Mouse (Mus musculus) megakaryocyte, embryonic 14.5 days (primary cell): ENCODE measurements around the gene Gm10322. TPM values are rescaled to one million over a fixed set of nuclear protein-coding genes. Genes with fewer than 3 reads are reported as not detected.

Experiments
- H3K27me3 ChIP-seq: replicated peaks from 2 replicates; pipeline ENCODE3; 2012; ENCODE audit warnings: inconsistent platforms
- H3K36me3 ChIP-seq: replicated peaks from 2 replicates; pipeline ENCODE3; 2012; ENCODE audit warnings: low read length, inconsistent platforms, mixed read lengths
- H3K4me1 ChIP-seq: 2 replicates; pipeline ENCODE4 v1.6.1; 2012; ENCODE audit warnings: inconsistent platforms
- H3K4me3 ChIP-seq: replicated peaks from 2 replicates; pipeline ENCODE3; 2012; ENCODE audit warnings: moderate library complexity, mild to moderate bottlenecking, inconsistent platforms
- H3K9me3 ChIP-seq: 2 replicates; pipeline ENCODE4 v1.6.1; 2012; ENCODE audit warnings: inconsistent platforms
- FLI1 ChIP-seq: IDR thresholded peaks from 2 replicates; pipeline ENCODE4 v1.6.1; 2012; ENCODE audit warnings: low read length, inconsistent platforms, mixed read lengths
- GATA1 ChIP-seq: IDR thresholded peaks from 3 replicates; pipeline ENCODE4 v1.6.1; 2012; ENCODE audit warnings: mixed read lengths, low read length, inconsistent platforms, borderline replicate concordance
- polyA plus RNA-seq: library from polyadenylated mRNA; stranded (reverse); fragments of >175 nt; gene quantifications from 2 replicates; pipeline ENCODE4 v1.2.3, GENCODE M21; 2012; ENCODE audit warnings: low replicate concordance; ENCODE audit not compliant: insufficient read depth

Gene Gm10322
- not detected in 2 replicates for polyA plus RNA-seq

DNA sequence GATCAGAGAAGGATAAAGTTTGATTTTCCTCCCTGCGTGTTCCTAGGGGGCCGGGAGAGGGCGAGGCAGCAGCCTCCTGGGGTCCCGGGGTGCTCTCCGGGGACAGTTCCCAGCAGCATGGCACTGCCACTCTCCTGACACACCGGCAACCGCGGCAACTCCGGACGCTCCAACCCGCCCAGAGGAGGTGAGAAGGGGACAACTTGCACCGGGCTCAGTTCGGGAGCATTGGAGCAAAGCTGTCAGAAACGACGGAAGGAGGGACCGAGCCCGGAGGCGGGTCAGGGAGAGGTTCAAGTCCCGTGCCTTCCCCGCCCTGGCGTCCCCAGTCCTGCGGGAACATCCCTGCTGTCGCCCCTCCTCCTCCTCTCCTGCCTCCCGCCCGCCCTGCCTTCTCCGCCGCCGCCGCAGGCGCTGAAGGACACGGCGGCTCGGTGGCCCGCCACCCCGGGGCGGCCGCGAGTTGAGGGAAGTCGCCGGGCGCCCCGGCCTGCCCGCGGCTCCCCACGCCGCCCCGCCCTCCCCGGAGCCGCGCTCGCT lies at the start of gene Gm10322:
Gm10322 (plus strand) TSS at position 83 of the 540 bp plus-strand sequence.
- H3K4me3 ChIP-seq, result peak within 1 kb of the TSS; percentile 94
- peaks cover 19% of the 10 kb centered on the region for H3K36me3 ChIP-seq
- no peaks in the 10 kb centered on the region for H3K9me3 ChIP-seq
- H3K4me1 ChIP-seq, result peaks cover 48% of the 10 kb centered on the region
- no peaks in the 10 kb centered on the region for H3K27me3 ChIP-seq
- TF ChIP-seq GATA1, result no peak
- TF ChIP-seq FLI1, result no peak

- TF ChIP-seq GATA1 (no peak), FLI1 (no peak)
- no peaks in the 10 kb centered on the region for H3K9me3 ChIP-seq
- H3K36me3 ChIP-seq, result peaks cover 65% of the 10 kb centered on the region
- H3K27me3 ChIP-seq, result no peaks in the 10 kb centered on the region
- H3K4me3 ChIP-seq, result peak overlapping the region; percentile 54
- H3K4me1 ChIP-seq, result peaks cover 99% of the 10 kb centered on the region
Observed at GRCm38 (mm10) chr10:59566968-59567367, 48.9 kb upstream of the Gm10322 start.

- TF ChIP-seq FLI1, result no peak
- TF ChIP-seq GATA1, result no peak
Observed at GRCm38 (mm10) chr10:59568665-59569480, 47.0 kb upstream of the Gm10322 start.

DNA sequence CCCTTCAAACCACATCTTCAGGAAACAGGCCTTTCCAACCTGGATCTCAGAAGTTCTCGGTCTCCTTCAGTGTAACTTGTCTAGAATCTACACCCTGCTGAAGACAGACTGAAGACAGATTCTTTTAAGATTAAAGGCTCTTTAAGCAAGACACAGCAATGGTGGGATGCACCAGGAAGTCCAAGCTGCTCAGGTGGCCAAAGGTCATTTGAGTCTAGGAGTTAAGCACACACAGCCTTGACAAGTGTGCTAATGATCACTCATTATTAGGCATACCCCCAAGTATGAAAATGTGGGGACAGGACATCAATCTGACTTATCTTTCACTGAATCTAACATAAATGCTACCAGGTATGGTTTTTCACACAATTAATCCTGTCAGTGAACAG lies 46.4 kb upstream of the Gm10322 start:
- H3K4me1 ChIP-seq, result peaks cover 99% of the 10 kb centered on the region
- H3K27me3 ChIP-seq, result no peaks in the 10 kb centered on the region
- peak overlapping the region; percentile 54 for H3K4me3 ChIP-seq
- no peaks in the 10 kb centered on the region for H3K9me3 ChIP-seq
- TF ChIP-seq FLI1 (no peak), GATA1 (no peak)
- peaks cover 60% of the 10 kb centered on the region for H3K36me3 ChIP-seq

More at GRCm38 (mm10) chr10:59568665-59569480, 47.0 kb upstream of the Gm10322 start:
- Histone ChIP-seq H3K27me3 (no peaks in the 10 kb centered on the region), H3K9me3 (no peaks in the 10 kb centered on the region), H3K36me3 (peaks cover 60% of the 10 kb centered on the region), H3K4me1 (peaks cover 99% of the 10 kb centered on the region), H3K4me3 (peak overlapping the region; percentile 4)

GRCm38 (mm10) chr10:59570360-59570759 lies 45.5 kb upstream of the Gm10322 start:
- H3K27me3 ChIP-seq, result no peaks in the 10 kb centered on the region
- H3K4me1 ChIP-seq, result peaks cover 99% of the 10 kb centered on the region
- peak overlapping the region; percentile 87 for H3K4me3 ChIP-seq
- H3K36me3 ChIP-seq, result peaks cover 55% of the 10 kb centered on the region
- no peaks in the 10 kb centered on the region for H3K9me3 ChIP-seq
- TF ChIP-seq GATA1 (no peak), FLI1 (no peak)

DNA sequence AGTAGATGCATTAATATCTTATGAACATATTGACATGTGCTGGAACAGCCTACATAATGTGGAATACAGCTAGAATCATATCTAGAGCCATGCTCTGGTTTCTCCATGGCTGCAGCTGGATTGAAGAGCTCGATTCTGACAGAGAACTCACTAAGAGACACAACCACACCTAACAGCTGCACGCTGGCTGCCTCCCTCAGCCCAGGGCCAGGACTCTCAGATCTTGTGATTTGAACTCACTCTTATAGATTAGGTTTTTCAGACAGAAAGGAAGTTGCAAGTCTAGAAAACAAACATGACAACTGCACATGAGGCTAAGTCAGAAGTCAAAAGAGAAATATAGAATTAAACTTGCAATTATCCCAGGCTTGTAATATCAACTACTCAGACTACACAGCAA lies 45.1 kb upstream of the Gm10322 start:
- no peaks in the 10 kb centered on the region for H3K27me3 ChIP-seq
- no peaks in the 10 kb centered on the region for H3K9me3 ChIP-seq
- TF ChIP-seq FLI1, result no peak
- TF ChIP-seq GATA1, result no peak
- peak overlapping the region; percentile 87 for H3K4me3 ChIP-seq
- H3K36me3 ChIP-seq, result peaks cover 51% of the 10 kb centered on the region
- H3K4me1 ChIP-seq, result peaks cover 99% of the 10 kb centered on the region

GRCm38 (mm10) chr10:59571273-59571672 lies 44.6 kb upstream of the Gm10322 start:
- peaks cover 46% of the 10 kb centered on the region for H3K36me3 ChIP-seq
- no peaks in the 10 kb centered on the region for H3K27me3 ChIP-seq
- H3K9me3 ChIP-seq, result no peaks in the 10 kb centered on the region
- peaks cover 99% of the 10 kb centered on the region for H3K4me1 ChIP-seq
- H3K4me3 ChIP-seq, result peak overlapping the region; percentile 78
- TF ChIP-seq GATA1, result peak; percentile 96
- TF ChIP-seq FLI1, result peak; percentile 37; the same call in 1 of the 2 replicates

GRCm38 (mm10) chr10:59571964-59572363 lies 43.9 kb upstream of the Gm10322 start:
- Histone ChIP-seq H3K36me3 (peaks cover 42% of the 10 kb centered on the region), H3K9me3 (no peaks in the 10 kb centered on the region), H3K27me3 (no peaks in the 10 kb centered on the region), H3K4me1 (peaks cover 99% of the 10 kb centered on the region), H3K4me3 (peak overlapping the region; percentile 80)
- TF ChIP-seq GATA1, result no peak
- TF ChIP-seq FLI1, result no peak

- Histone ChIP-seq H3K9me3 (no peaks in the 10 kb centered on the region), H3K4me1 (peaks cover 98% of the 10 kb centered on the region), H3K4me3 (peak overlapping the region; percentile 62), H3K36me3 (peaks cover 26% of the 10 kb centered on the region), H3K27me3 (no peaks in the 10 kb centered on the region)
- no peak for TF ChIP-seq FLI1
- TF ChIP-seq GATA1, result no peak
Observed at GRCm38 (mm10) chr10:59576305-59576704, 39.6 kb upstream of the Gm10322 start.
